Mouse (Mus musculus) brain, embryonic 14.5 days (tissue): Measurements from ENCODE around the gene 4921524J17Rik. TPM values are rescaled to one million over a fixed set of nuclear protein-coding genes. Genes with fewer than 3 reads are reported as not detected.

Source experiments
- DNase-seq: peaks from one replicate; pipeline ENCODE4 v3.0.0-alpha.2; 2011; ENCODE audit warnings: low read depth
- CTCF ChIP-seq: fragments of 200-500 bp; IDR thresholded peaks from 2 replicates; pipeline ENCODE4 v1.5.1; 2012; ENCODE audit warnings: inconsistent platforms, mild to moderate bottlenecking, moderate library complexity, borderline replicate concordance; ENCODE audit not compliant: insufficient read depth, insufficient read length; ENCODE audit errors: extremely low read depth
- POLR2A ChIP-seq: fragments of 200-500 bp; IDR thresholded peaks from 2 replicates; pipeline ENCODE4 v1.6.1; 2012; ENCODE audit warnings: mild to moderate bottlenecking, inconsistent platforms, borderline replicate concordance; ENCODE audit not compliant: poor library complexity, insufficient read depth, insufficient read length, severe bottlenecking; ENCODE audit errors: extremely low read depth
- polyA plus RNA-seq: library from polyadenylated mRNA; depleted of rRNA; stranded (reverse); fragments of >200 nt; gene quantifications from 2 replicates; pipeline ENCODE4 v1.2.3, GENCODE M21; 2012

The 4921524J17Rik gene
- polyA plus RNA-seq, 1 experiment, result 18.5 TPM

- no peak for DNase-seq
- TF ChIP-seq POLR2A, result no peak
- TF ChIP-seq CTCF, result no peak
Observed at GRCm38 (mm10) chr8:85396432-85397079, 36.1 kb downstream of the 4921524J17Rik start.

DNA sequence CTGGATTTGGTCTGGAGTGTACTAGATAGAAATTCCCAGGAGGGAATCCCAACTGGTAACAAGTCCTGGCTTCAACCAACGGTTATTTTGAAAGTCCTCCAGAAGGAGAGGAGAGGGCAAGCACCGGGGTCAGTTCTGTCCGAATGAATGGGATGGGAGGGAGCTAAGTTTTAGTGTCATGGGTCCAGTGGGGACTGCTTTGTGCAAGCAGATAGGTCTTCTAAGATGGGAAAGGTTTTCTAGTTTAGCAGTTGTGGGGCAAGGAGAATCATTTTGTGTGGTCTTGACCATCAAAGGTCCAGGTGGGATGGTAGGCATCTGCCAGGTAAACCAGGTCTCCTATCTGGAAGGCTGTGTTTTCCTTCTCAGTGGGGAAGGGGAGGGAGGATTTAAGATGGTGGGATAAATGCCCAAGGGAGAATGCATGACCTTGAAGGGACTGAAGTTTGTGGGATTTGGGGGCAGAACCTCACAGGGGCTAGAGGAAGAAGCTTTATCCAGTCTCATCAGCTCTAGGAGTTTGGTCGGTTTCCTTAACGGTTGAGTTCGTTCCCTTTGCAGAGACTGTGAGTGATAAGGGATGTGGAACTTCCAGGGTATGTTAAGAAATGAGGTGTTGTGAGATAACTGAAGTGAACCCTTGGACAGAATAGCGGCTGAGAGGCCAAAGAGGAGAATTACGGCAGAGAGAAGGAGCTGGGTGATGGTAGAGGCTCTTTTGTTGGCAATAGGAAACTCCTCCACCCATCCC lies 36.8 kb downstream of the 4921524J17Rik start:
- TF ChIP-seq POLR2A (no peak), CTCF (no peak)
- DNase-seq, result no peak

GRCm38 (mm10) chr8:85395017-85395416 lies 37.6 kb downstream of the 4921524J17Rik start:
- no peak for TF ChIP-seq CTCF
- TF ChIP-seq POLR2A, result no peak

GRCm38 (mm10) chr8:85393199-85393598 lies 39.4 kb downstream of the 4921524J17Rik start:
- TF ChIP-seq POLR2A (no peak), CTCF (no peak)
- DNase-seq, result no peak

More at GRCm38 (mm10) chr8:85395017-85395416, 37.6 kb downstream of the 4921524J17Rik start:
- no peak for DNase-seq

- DNase-seq, result no peak
- TF ChIP-seq CTCF (no peak), POLR2A (no peak)
Observed at GRCm38 (mm10) chr8:85391438-85391837, 41.2 kb downstream of the 4921524J17Rik start.

DNA sequence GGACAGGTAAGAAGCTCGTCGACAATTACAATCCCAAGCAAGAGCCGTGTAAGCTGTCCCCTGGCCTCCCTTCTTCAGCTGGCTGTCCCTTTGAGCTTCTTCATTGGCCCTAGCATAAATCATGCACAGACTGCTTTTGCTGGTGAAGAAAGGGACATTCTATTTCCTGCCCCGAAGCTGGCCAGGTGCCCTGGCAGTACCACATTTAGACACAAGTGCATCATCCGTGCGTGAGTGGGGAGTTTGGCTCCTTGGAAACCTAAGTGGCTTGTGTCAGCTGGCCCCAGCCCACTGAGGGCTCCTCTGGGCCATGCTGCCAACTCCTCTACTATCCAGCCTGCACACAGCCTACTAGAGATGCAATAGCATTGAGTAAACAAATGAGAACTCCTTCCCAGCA lies 46.4 kb downstream of the 4921524J17Rik start, which contains the start of gene Mylk3:
Mylk3 (minus strand) TSS at position 141 of the 400 bp plus-strand sequence.
- no peak for TF ChIP-seq CTCF
- no peak for TF ChIP-seq POLR2A
- DNase-seq, result no peak

DNA sequence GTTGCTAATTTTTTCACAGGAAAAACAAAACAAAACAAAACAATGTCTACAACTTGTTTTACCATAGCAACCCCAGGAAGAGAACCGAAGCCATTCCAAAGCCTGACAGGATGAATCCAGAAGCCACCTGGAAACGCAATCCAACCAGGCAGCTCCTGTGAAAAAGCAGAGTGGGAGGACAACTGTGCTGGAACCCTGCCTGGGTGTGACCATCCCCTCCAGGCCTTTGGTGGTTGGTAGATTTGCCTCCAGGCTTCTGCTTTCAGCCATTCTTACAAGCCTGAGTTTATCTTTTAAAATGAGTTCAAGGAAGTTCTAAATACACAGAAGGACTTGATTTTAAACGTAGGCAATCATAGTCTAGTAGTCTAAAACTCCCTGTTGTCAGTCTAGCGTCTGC lies 50.7 kb downstream of the 4921524J17Rik start:
- TF ChIP-seq POLR2A (no peak), CTCF (no peak)
- no peak for DNase-seq

DNA sequence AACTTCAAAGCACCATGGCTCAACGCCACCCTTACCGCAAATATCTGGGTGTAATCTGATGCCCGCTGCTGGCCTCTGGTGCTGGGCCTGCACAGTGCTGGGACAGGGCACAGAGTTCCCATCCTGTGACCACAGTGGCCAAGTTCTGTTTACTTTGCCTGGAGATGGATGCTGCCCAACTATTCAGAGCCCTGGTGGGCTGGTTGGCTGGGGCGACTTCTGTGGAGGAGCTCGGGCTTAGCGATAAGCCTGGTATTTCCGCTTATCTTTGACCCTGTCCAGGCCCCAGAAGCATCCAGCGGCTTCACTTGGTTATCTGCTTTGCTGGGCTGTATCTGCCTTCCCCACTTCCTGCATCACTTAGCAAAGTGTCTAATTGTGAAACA lies 51.8 kb downstream of the 4921524J17Rik start:
- TF ChIP-seq CTCF (no peak), POLR2A (no peak)
- no peak for DNase-seq

DNA sequence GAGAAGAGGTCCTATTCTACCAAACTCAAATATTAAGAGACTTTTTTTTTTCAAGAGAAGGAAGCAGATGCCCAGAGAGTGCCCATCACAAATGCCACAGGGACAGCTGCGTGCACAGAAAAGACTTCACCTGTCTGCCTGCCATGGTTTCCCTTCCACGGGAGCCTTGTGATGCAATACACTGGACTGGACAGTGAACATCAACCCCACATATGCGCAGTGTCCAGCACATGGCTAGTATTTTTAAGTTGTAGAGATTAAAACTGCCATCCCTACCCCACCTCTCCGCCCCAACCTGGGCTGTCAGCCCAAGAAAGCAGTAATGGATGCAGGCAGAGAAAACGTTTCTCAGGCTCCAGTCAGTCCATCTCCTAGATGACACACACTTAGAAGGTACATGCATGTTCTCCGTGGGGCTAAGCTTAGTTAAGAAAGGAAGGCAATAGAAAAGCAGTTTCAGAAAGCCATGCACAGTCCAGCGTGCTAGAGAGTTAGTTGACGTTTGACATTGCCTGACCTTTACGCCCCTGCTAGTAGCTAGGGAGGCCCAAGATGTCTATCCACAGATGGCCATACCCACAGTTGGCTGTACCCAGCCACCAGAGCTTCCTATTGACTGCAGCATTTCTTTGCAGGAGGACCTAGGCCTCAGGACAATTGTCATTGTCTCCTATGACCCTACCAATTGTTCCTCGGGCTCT lies 52.4 kb downstream of the 4921524J17Rik start:
- DNase-seq, result no peak
- no peak for TF ChIP-seq CTCF
- TF ChIP-seq POLR2A, result no peak

DNA sequence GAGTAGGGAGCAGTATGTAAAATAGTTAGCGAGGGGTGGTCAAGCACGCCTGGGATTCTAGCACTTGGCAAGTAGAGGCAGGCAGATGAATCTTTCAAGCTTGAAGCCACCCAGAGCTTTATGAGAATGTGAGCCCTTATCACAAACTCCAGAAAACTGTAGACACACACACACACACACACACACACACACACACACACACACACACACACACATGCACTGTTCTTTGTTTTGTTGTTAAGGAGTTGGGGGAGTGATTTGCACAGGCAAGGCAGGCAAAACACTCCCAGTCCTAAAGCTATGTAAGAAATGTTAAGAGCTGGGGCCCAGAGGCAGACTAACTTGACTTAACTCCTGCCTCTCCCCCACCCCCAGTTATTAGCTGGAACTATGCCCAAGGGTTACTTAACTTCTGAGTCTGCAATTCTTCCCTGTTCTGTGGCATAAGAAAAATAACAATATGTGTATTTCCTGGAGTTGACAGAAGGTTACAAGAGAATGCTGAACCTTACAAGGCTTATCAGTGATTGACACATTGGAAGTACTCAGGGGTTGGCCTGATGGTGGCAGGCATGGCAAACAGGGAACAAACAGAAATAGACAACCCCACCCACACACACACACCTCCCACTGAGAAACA lies 53.4 kb downstream of the 4921524J17Rik start:
- TF ChIP-seq CTCF, result no peak
- no peak for TF ChIP-seq POLR2A
- peak; percentile 39 for DNase-seq

- TF ChIP-seq POLR2A (no peak), CTCF (no peak)
- DNase-seq, result no peak
Observed at GRCm38 (mm10) chr8:85376516-85376915, 56.1 kb downstream of the 4921524J17Rik start.
